Mouse (Mus musculus) spleen, embryonic (tissue): ENCODE data around the gene Map2k6.

ENCODE experiments used
- CTCF ChIA-PET: fragments of 350-600 bp; sonication (Branson Sonifier 250); formaldehyde crosslinking; loops from one replicate; lab custom pipeline; 2022; lab: Charles Lee

Map2k6 gene

DNA sequence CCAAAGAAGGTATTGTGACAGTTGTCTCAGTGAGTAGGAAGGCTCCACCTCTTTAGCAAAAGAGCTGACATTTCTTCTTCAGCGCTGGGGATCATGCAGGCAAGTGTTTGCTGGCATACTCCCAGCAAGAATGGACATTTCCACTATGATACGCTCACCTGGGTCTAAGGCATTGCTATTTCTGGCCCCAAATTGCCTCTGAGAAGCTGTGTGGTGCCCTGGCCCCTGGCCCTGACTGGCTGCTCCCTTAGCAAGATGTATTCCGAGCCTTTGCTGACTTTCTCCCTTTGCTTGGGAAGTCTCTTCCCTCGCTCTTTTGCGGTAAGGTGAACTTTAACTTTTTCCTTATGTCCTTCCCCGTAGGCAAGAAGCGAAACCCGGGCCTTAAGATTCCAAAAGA, 83.3 kb downstream of the Map2k6 start:
- CTCF ChIA-PET: interaction anchor here (0.5 to 1.0 kb wide), 3 partner anchors 17 to 75 kb away, joined by 3 to 7 read pairs (median 4); no protein-coding TSS in a partner anchor

- CTCF ChIA-PET: interaction anchor here (0.5 to 1.0 kb wide), 4 partner anchors 16 to 806 kb away, joined by 3 to 7 read pairs (median 4); no protein-coding TSS in a partner anchor
Observed at GRCm38 (mm10) chr11:110482649-110483048, 83.7 kb downstream of the Map2k6 start.

DNA sequence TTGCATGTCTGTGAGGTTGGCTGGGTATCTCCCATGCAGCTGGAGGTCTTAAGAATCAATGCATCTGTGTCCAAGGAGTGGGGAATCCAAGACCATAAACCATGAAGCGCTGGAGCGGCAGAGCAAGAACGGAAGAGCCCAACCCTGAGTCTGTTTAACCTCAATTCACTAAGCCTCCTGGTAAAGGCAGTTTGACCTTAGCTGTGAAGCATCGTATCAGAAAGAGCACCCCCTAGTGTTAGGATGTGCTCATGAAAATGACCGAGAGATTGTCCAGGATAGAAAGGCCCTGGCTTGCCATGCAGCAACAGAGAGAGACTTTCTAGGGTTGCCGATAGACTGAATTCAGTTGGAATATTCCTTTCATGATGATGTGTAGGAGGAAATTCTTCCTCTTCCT, 84.2 kb downstream of the Map2k6 start:
- CTCF ChIA-PET: interaction anchor here (0.6 to 1.0 kb wide), 2 partner anchors 16 to 806 kb away, joined by 3 read pairs; no protein-coding TSS in a partner anchor

DNA sequence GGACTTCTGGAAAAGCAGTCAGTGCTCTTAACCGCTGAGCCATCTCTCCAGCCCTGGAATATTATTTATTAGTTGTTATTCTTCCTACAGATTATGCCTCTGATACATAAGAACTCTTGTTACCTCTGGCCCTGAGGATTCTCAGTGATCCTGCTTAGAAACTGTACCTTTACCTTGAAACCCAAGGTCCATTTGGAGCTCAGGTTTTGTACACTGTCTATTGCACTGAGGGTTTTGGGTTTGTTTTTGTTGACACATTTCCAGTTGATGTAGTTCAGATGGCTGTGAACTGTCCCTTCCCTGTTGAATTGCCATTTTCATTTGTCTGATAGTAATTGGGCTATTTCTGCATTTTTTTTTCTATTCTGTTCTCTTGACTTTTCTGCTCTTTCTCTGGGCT, 85.5 kb downstream of the Map2k6 start:
- CTCF ChIA-PET: no interaction called here

- CTCF ChIA-PET: interaction anchor here (0.5 kb wide), 1 partner anchor 1867 kb away, joined by 8 read pairs; no protein-coding TSS in a partner anchor
Observed at GRCm38 (mm10) chr11:110485081-110485480, 86.2 kb downstream of the Map2k6 start.

DNA sequence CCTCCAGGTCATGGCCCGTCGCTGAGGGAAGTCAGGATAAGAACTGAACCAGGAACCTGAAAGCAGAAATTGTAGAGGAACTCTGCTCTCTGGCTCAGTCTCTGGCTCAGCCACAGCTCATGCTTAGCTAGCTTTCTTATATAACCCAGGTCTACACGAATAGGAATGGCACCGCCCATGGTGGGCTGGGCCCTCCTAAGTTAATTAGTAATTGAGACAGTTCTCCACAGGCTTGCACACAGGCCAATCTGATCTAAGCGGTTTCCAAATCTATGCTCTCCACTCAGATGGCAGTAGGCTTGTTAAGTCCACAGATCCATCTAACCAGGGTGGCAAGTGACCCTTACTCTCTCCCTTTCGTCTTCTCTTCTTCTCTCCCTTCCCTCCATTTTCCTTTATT, 88.9 kb downstream of the Map2k6 start:
- CTCF ChIA-PET: interaction anchor here (0.6 kb wide), 1 partner anchor 111 kb away, joined by 3 read pairs; no protein-coding TSS in a partner anchor

DNA sequence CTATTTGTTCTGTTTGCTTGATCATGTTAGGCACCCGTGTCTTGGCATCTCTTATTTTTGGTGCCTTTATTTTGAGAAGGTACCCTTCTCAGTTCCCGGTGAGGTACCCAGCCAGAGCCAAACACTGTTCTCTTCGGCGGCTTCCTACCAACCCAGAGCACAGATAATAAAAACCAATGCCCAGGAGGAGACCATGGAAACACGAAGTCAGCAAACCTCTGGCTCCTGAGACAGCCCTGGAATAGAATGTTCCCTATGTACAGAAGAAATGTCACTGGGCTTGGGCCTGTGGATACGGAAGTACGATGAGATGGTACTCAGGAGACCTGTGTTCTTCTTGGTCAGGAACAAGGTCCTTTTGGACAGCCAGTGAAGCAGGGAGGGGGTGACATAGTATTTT, 89.4 kb downstream of the Map2k6 start:
- CTCF ChIA-PET: no interaction called here

- CTCF ChIA-PET: interaction anchor here (0.7 kb wide), 1 partner anchor 127 kb away, joined by 4 read pairs; no protein-coding TSS in a partner anchor
Observed at GRCm38 (mm10) chr11:110495323-110496060, 96.6 kb downstream of the Map2k6 start.

- CTCF ChIA-PET: no interaction called here
Observed at GRCm38 (mm10) chr11:110496061-110496446, 97.1 kb downstream of the Map2k6 start.

GRCm38 (mm10) chr11:110497743-110498142, 98.8 kb downstream of the Map2k6 start:
- CTCF ChIA-PET: no interaction called here

GRCm38 (mm10) chr11:110498651-110499213, 99.8 kb downstream of the Map2k6 start:
- CTCF ChIA-PET: interaction anchor here (0.6 to 0.9 kb wide), 5 partner anchors 16 to 1097 kb away, joined by 3 to 8 read pairs (median 6); no protein-coding TSS in a partner anchor

DNA sequence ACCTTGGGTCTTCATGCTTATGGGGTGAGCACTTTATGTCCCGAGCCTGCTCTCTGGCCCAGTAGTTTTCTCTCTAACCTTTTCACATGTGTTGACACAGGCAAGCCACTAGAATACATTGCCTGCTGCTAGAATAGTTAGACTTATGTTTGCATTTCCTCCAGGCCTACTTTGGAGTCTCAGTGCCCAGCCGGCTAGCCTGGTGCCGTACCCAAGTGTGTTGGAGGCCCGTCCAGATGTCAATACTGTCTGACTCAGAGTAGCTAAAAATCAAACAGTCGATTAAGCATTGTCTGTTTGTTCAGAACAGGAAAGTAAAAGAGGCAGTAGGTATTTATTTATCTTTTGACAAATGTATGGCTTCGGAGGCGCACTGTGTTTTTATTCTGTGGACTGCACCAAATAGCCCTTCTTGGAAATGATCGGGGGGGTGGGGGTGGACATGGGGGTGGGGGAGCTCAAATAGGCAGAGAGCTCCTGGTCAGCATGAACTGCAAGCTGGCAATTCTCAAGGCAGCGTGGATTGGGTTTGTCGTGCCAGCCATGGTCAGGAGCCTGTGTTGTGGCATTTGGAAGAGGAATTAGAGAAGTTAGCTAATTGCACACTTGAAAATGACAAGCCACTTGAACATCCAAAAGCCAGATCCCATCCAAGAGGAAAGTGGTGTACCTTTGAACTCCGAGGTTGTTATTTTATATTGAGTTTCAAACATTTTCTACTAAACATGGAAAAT, 104.2 kb downstream of the Map2k6 start:
- CTCF ChIA-PET: interaction anchor here (0.6 to 0.7 kb wide), 2 partner anchors 38 to 605 kb away, joined by 3 read pairs; no protein-coding TSS in a partner anchor

- CTCF ChIA-PET: interaction anchor here (0.6 kb wide), 1 partner anchor 46 kb away, joined by 5 read pairs; no protein-coding TSS in a partner anchor
Observed at GRCm38 (mm10) chr11:110511466-110511865, 112.5 kb downstream of the Map2k6 start.

DNA sequence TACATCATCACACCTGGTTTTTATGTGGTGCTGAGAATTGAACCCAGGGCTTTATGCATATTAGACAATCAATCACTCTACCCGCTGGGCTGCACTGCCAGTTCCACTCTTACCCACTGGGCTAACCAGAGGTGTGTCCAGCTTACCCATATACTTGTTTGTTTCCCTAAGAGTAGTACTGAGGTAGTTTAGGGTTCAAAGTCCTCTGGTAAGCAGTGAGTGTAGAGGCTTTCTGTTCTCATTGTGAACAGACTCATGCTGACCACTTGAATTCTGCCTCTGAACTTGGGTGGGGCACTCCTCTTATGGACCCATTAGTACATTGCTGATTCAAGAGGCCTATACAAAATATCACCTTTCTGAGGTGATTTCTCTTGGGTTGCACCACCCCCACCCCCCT, 119.7 kb downstream of the Map2k6 start:
- CTCF ChIA-PET: no interaction called here

DNA sequence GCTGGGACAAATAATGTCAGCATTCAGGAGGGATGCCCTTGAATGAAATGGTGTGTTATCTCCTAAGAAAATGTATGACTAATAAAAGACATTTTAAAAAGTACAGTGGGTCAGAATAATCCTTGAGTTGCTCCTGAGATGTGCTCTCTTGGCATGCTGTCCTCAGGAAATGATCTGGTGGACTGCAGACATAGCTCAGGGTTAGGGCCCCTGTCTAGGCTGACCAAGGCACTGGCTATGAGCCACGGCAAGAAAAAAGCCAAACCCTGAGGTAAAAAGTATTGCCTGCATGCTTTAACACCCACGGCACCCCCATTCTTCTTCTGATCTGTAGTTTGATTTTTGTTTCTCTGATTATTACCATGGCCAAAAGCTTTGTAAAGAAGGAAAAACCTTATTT, 124.0 kb downstream of the Map2k6 start:
- CTCF ChIA-PET: no interaction called here

GRCm38 (mm10) chr11:110526156-110526555, 127.2 kb downstream of the Map2k6 start:
- CTCF ChIA-PET: no interaction called here

GRCm38 (mm10) chr11:110531087-110531486, 132.2 kb downstream of the Map2k6 start:
- CTCF ChIA-PET: no interaction called here

GRCm38 (mm10) chr11:110534856-110535255, 135.9 kb downstream of the Map2k6 start:
- CTCF ChIA-PET: no interaction called here

DNA sequence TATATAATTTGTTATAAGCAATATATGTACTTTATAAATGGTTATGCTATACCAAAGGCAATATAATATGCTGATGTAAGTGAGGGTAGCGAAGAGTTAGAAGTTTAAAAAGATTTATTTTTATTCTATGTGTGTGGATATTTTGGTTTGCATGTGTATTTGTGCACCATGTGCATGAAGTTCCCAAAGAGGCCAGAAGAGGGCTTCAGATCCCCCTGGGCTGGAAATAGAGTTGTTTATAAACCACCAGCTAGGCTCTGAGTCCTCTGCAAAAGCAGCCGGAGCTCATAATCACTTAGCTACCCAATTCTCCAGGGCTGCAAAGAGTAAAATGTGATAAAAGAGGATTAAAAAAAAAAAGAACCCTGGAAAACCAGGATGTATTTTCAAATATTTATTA, 137.6 kb downstream of the Map2k6 start:
- CTCF ChIA-PET: interaction anchor here (0.7 kb wide), 1 partner anchor 511 kb away, joined by 4 read pairs; no protein-coding TSS in a partner anchor

DNA sequence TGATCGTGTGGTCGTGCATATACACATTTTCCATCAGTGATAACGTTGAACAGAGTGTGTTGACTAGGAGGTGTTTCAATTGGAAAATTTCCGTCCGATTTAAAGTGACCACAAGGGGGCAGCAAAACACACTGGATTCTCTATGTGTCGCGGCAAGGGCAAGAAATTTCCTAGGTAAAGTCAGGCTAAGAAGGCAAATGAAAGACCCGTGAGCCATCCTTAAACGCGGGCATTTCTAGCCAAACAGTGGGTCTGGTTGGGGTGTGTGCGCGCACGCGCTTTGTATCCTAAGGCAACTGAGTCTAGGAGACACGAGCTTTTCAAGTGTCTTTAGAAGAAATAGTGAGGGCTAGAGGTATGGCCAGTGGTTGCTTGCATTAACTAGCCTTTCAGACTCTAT, 138.7 kb downstream of the Map2k6 start:
- CTCF ChIA-PET: no interaction called here

DNA sequence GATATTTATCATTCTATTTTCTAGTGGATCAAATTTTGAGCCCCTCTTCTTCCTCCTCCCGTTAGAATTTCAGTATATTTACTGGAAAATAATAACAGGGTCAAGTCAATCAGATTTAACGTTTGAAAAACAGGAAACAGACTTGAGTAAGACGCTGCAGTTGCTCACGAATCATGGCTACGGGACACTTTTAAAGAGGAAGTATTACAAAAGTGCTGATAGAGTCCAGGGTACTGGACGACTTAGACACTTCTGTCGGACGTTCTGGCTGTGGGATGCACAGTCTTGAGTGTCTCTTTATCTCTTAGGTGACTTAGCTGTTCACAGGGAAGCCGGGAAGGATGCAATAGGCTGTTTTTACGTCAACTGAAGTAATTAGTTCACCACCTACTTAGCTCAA, 139.3 kb downstream of the Map2k6 start:
- CTCF ChIA-PET: interaction anchor here (0.6 kb wide), 1 partner anchor 527 kb away, joined by 4 read pairs; no protein-coding TSS in a partner anchor

GRCm38 (mm10) chr11:110541933-110542332, 143.0 kb downstream of the Map2k6 start:
- CTCF ChIA-PET: no interaction called here
